Mouse (Mus musculus) intestine, postnatal 0 days (tissue): ENCODE data around the gene Pgs1. TPM values are rescaled to one million over a fixed set of nuclear protein-coding genes. Genes with fewer than 3 reads are reported as not detected.
A peak's percentile ranks its signal among the peaks of the same experiment; 100 is the strongest.

Experiments used
- ATAC-seq: fragments of 200-750 bp; cut with Nextera tagmentation; 2 replicates; pipeline ENCODE4 v1.8.0; 2017; ENCODE audit warnings: mild to moderate bottlenecking, moderate TSS enrichment, moderate library complexity
- H3K27ac ChIP-seq: fragments of 300-500 bp; sonication (generic); 2 replicates; pipeline ENCODE4 v1.5.1; 2014; ENCODE audit warnings: mild to moderate bottlenecking, low read depth, low read length, moderate library complexity
- H3K27me3 ChIP-seq: fragments of 300-500 bp; sonication (generic); replicated peaks from 2 replicates; pipeline ENCODE4 v1.6.1; 2014; ENCODE audit warnings: low read length, mixed read lengths; ENCODE audit not compliant: control insufficient read depth, insufficient read depth
- H3K36me3 ChIP-seq: fragments of 300-500 bp; sonication (generic); 2 replicates; pipeline ENCODE4 v1.6.1; 2014; ENCODE audit warnings: mild to moderate bottlenecking, moderate library complexity; ENCODE audit not compliant: control insufficient read depth, insufficient read depth
- H3K4me1 ChIP-seq: fragments of 300-500 bp; sonication (generic); replicated peaks from 2 replicates; pipeline ENCODE4 v1.6.1; 2014; ENCODE audit warnings: antibody characterized with exemption, low read length, mixed read lengths; ENCODE audit not compliant: control insufficient read depth, insufficient read depth
- H3K4me2 ChIP-seq: fragments of 300-500 bp; sonication (generic); replicated peaks from 2 replicates; pipeline ENCODE4 v1.6.1; 2014; ENCODE audit warnings: low read depth, mild to moderate bottlenecking, moderate library complexity
- H3K4me3 ChIP-seq: fragments of 300-500 bp; sonication (generic); 2 replicates; pipeline ENCODE4 v1.5.1; 2014; ENCODE audit warnings: low read depth, low read length
- H3K9ac ChIP-seq: fragments of 300-500 bp; sonication (generic); 2 replicates; pipeline ENCODE4 v1.6.1; 2014; ENCODE audit warnings: mild to moderate bottlenecking, low read depth, low read length
- H3K9me3 ChIP-seq: fragments of 300-500 bp; sonication (generic); 2 replicates; pipeline ENCODE4 v1.6.1; 2016; ENCODE audit warnings: mixed run types; ENCODE audit not compliant: control insufficient read depth
- CTCF ChIP-seq: sonication (generic); IDR thresholded peaks from 2 replicates; pipeline ENCODE4 v1.5.1; 2016; ENCODE audit warnings: low read depth, mild to moderate bottlenecking, control low read depth, antibody characterized with exemption, moderate library complexity
- WGBS: fragments of 180-500 bp; shearing (Covaris S2); extraction: QIAGEN DNeasy Blood & Tissue Kit; methylation state at CpG from one replicate; pipeline ENCODE4 v1.1.7; 2014; 5-methylcytosine and 5-hydroxymethylcytosine counted together
- polyA plus RNA-seq: library from polyadenylated mRNA; unstranded; fragments of >200 nt; fragmentation: Nextera tagmentation; extraction: Ambion mirVana; gene quantifications from 2 replicates; pipeline ENCODE4 v1.2.1, GENCODE M21; 2015

Pgs1 gene
- polyA plus RNA-seq, 1 experiment from 2014 or later = 23.1 TPM

GRCm38 (mm10) chr11:117982426-117982825 lies 3.7 kb upstream of the Pgs1 start:
- H3K36me3 ChIP-seq = no peaks in the 10 kb centered on the region
- no peak for ATAC-seq
- H3K27ac ChIP-seq = no peak overlapping the region
- H3K4me2 ChIP-seq = no peak overlapping the region
- H3K9me3 ChIP-seq = no peaks in the 10 kb centered on the region
- H3K27me3 ChIP-seq = no peaks in the 10 kb centered on the region
- H3K4me1 ChIP-seq = no peaks in the 10 kb centered on the region
- no peak for TF ChIP-seq CTCF
- no peak overlapping the region for H3K9ac ChIP-seq
- WGBS = 74% methylated on average over 5 of the region's 5 CpGs
- no peak overlapping the region for H3K4me3 ChIP-seq

- no peak overlapping the region for H3K4me2 ChIP-seq
- no peak overlapping the region for H3K4me3 ChIP-seq
- H3K36me3 ChIP-seq = no peaks in the 10 kb centered on the region
- no peak overlapping the region for H3K9ac ChIP-seq
- no peak overlapping the region for H3K27ac ChIP-seq
- WGBS = 59% methylated on average over 7 of the region's 7 CpGs
- 0 out of 2 replicates have a peak, but pooled peaks cover 6% of the 10 kb centered on the region for H3K4me1 ChIP-seq
- no peak for TF ChIP-seq CTCF
- no peaks in the 10 kb centered on the region for H3K27me3 ChIP-seq
- ATAC-seq = no peak
- no peaks in the 10 kb centered on the region for H3K9me3 ChIP-seq
These were observed 2.3 kb upstream of the Pgs1 start for GRCm38 (mm10) chr11:117983770-117984169.

GRCm38 (mm10) chr11:117987032-117987451 lies 950 bp downstream of the Pgs1 start:
- Histone ChIP-seq H3K4me1 (0 out of 2 replicates have a peak, but pooled peaks cover 6% of the 10 kb centered on the region), H3K4me3 (peak overlapping the region; percentile 89), H3K4me2 (peak overlapping the region; percentile 69), H3K9me3 (no peaks in the 10 kb centered on the region), H3K27me3 (no peaks in the 10 kb centered on the region), H3K36me3 (no peaks in the 10 kb centered on the region), H3K9ac (peak overlapping the region; percentile 93), H3K27ac (peak overlapping the region; percentile 80)
- 1% methylated on average over 32 of the region's 32 CpGs for WGBS
- ATAC-seq = peak; percentile 60
- no peak for TF ChIP-seq CTCF

DNA sequence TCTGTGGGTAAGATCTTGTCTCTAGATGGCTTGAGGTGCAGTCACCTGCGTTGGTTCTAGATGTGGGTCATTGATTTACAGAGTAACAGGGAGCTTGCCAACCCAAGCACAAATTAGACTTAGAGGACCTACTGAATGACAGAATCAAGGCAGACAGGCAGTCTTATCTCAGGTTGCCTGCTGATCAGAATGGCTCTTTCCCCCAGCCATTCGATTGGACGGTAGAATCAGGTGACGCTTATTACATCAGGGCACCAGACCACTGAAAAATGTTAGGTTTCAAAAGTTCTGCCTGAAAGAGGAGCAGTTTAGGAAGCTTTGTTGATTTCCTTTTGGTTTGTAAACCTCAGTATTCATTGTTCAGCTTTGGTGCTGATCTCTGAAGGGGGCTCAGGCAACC lies 1.9 kb downstream of the Pgs1 start:
- Histone ChIP-seq H3K4me3 (peak overlapping the region; percentile 89), H3K4me2 (peak overlapping the region; percentile 69), H3K9me3 (no peaks in the 10 kb centered on the region), H3K4me1 (peaks cover 10% of the 10 kb centered on the region; the same call in 1 of the 2 replicates), H3K27me3 (no peaks in the 10 kb centered on the region), H3K9ac (0 out of 2 replicates have a peak overlapping the region, but pooled peaks have one; percentile 93), H3K36me3 (no peaks in the 10 kb centered on the region), H3K27ac (peak overlapping the region; percentile 80; the same call in 1 of the 2 replicates)
- no peak for TF ChIP-seq CTCF
- no peak for ATAC-seq
- WGBS = 38% methylated on average over 4 of the region's 4 CpGs

- Histone ChIP-seq H3K9ac (no peak overlapping the region), H3K36me3 (no peaks in the 10 kb centered on the region), H3K4me2 (no peak overlapping the region), H3K27ac (peak overlapping the region; percentile 60; the same call in 1 of the 2 replicates), H3K9me3 (no peaks in the 10 kb centered on the region), H3K4me1 (peaks cover 20% of the 10 kb centered on the region), H3K27me3 (no peaks in the 10 kb centered on the region), H3K4me3 (no peak overlapping the region)
- no peak for ATAC-seq
- TF ChIP-seq CTCF = no peak
- WGBS = 83% methylated on average over 4 of the region's 4 CpGs
These were observed 3.1 kb downstream of the Pgs1 start for GRCm38 (mm10) chr11:117989241-117989640.

- peak overlapping the region; percentile 60; the same call in 1 of the 2 replicates for H3K27ac ChIP-seq
- no peaks in the 10 kb centered on the region for H3K9me3 ChIP-seq
- no peak overlapping the region for H3K9ac ChIP-seq
- ATAC-seq = 0 out of 2 replicates have a peak, but pooled peaks have one; percentile 0
- H3K4me3 ChIP-seq = no peak overlapping the region
- no peaks in the 10 kb centered on the region for H3K36me3 ChIP-seq
- peak; percentile 57 for TF ChIP-seq CTCF
- peaks cover 27% of the 10 kb centered on the region for H3K4me1 ChIP-seq
- H3K4me2 ChIP-seq = no peak overlapping the region
- no peaks in the 10 kb centered on the region for H3K27me3 ChIP-seq
- 46% methylated on average over 10 of the region's 10 CpGs for WGBS
These were observed 3.8 kb downstream of the Pgs1 start for GRCm38 (mm10) chr11:117989926-117990325.
